In the genomic region with DNA sequence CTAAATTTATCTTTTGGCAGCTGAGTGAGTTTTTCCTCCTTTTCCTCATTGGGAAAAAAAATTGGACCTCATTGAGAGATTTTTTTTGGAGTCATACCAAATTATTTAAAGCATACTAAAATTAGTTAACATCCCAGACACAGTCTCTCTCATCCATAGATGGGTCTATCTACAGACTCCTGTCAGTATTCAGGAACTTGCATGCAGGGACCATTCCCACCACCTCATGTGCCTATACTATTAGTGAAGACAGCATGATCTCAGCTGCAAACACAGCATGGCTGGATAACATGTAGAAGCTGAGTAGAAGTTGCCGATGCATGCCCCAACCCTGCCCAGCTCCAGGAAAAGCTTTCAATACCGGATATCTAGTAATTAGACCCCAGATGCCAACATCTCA, we compare ENCODE assay signal across 13 mouse cellular contexts.
"Had no signal": no experiment of that assay in that cellular context is flagged by ENCODE, and none has a peak within 500 bp of the region (broad histone marks: within the 10 kb centered on the region; RNA-seq: fewer than 3 reads in every experiment).

No protein-coding gene starts in this region.

- DNase-seq: lung, embryonic 14.5 days; lung, postnatal 10 days; lung, postnatal 4 days; right cerebral cortex, postnatal 14 days; thymus, adult 2 months; thymus, postnatal 25 days; thymus, postnatal 4 days had no signal

- H3K27me3 ChIP-seq: midbrain, embryonic 13.5 days; midbrain, embryonic 15.5 days; neural tube, embryonic 12.5 days; stomach, embryonic 15.5 days had no signal

- H3K9me3 ChIP-seq: midbrain, embryonic 13.5 days; midbrain, embryonic 15.5 days; neural tube, embryonic 12.5 days; stomach, embryonic 15.5 days had no signal

- ATAC-seq: midbrain, embryonic 13.5 days; midbrain, embryonic 15.5 days had no signal

- H3K4me1 ChIP-seq: midbrain, embryonic 13.5 days; midbrain, embryonic 15.5 days; neural tube, embryonic 12.5 days; stomach, embryonic 15.5 days had no signal

- H3K9ac ChIP-seq: lung, embryonic 14.5 days; midbrain, embryonic 13.5 days; midbrain, embryonic 15.5 days; neural tube, embryonic 12.5 days; stomach, embryonic 15.5 days had no signal

- H3K36me3 ChIP-seq: midbrain, embryonic 13.5 days; midbrain, embryonic 15.5 days; neural tube, embryonic 12.5 days; stomach, embryonic 15.5 days had no signal

- H3K4me2 ChIP-seq: lung, embryonic 14.5 days; midbrain, embryonic 11.5 days; midbrain, embryonic 13.5 days; midbrain, embryonic 15.5 days; neural tube, embryonic 12.5 days; stomach, embryonic 15.5 days had no signal

- H3K4me3 ChIP-seq: midbrain, embryonic 13.5 days; midbrain, embryonic 15.5 days; neural tube, embryonic 12.5 days; stomach, embryonic 15.5 days had no signal

- H3K27ac ChIP-seq: midbrain, embryonic 13.5 days; midbrain, embryonic 15.5 days; neural tube, embryonic 12.5 days; stomach, embryonic 15.5 days; stomach, postnatal 0 days had no signal
